In genomic region chr2:117180250-117180885, GRCm38 (mm10) we compare ENCODE assay signal across 8 mouse cellular contexts. TPM values are rescaled to one million over a fixed set of nuclear protein-coding genes. Genes with fewer than 3 reads are reported as not detected.
A peak's percentile ranks its signal among the peaks of the same experiment; 100 is the strongest.
DNase-seq lines count a peak whose midpoint lies in the region; ATAC-seq and TF ChIP-seq lines count a peak whose summit lies in the region.

No protein-coding gene starts in this region.

- H3K27me3 ChIP-seq in heart, postnatal 0 days (ENCODE audit: control insufficient read depth, insufficient read depth, low read length): no peaks in the 10 kb centered on the region
- no peaks in the 10 kb centered on the region for H3K27me3 ChIP-seq in liver, embryonic 14.5 days (ENCODE audit: control insufficient read depth, insufficient read depth, low read length)
- H3K27me3 ChIP-seq in neural tube, embryonic 13.5 days: no peaks in the 10 kb centered on the region
- H3K27me3 ChIP-seq in stomach, postnatal 0 days (ENCODE audit: control insufficient read depth, insufficient read depth, low read length): no peaks in the 10 kb centered on the region

- peak; percentile 36; the same call in 1 of the 2 replicates for ATAC-seq in heart, postnatal 0 days (ENCODE audit: insufficient read depth, low read depth)
- ATAC-seq in liver, embryonic 14.5 days (ENCODE audit: insufficient read depth): 0 out of 2 replicates have a peak, but pooled peaks have one; percentile 39
- ATAC-seq in neural tube, embryonic 13.5 days (ENCODE audit: low read depth): peak; percentile 86; the same call in 1 of the 2 replicates
- peak; percentile 82 for ATAC-seq in stomach, postnatal 0 days (ENCODE audit: low FRiP score, low TSS enrichment)

- H3K27ac ChIP-seq in bone marrow macrophage, adult 2 months (ENCODE audit: insufficient read depth, low read depth, low read length): no peak overlapping the region
- H3K27ac ChIP-seq in embryonic fibroblast, embryonic 13.5 days (ENCODE audit: insufficient read depth, low read length): no peak overlapping the region
- no peak overlapping the region for H3K27ac ChIP-seq in heart, postnatal 0 days (ENCODE audit: low read depth)
- H3K27ac ChIP-seq in liver, embryonic 14.5 days: no peak overlapping the region
- no peak overlapping the region for H3K27ac ChIP-seq in neural tube, embryonic 13.5 days (replicated peaks)
- H3K27ac ChIP-seq in stomach, postnatal 0 days (replicated peaks): no peak overlapping the region

- no peaks in the 10 kb centered on the region for H3K9me3 ChIP-seq in heart, postnatal 0 days (replicated peaks; ENCODE audit: control insufficient read depth, low read length)
- no peaks in the 10 kb centered on the region for H3K9me3 ChIP-seq in liver, embryonic 14.5 days (ENCODE audit: control insufficient read depth, low read length)
- no peaks in the 10 kb centered on the region for H3K9me3 ChIP-seq in neural tube, embryonic 13.5 days
- H3K9me3 ChIP-seq in stomach, postnatal 0 days (ENCODE audit: control insufficient read depth, low read length): no peaks in the 10 kb centered on the region

- no peak for TF ChIP-seq POLR2A in bone marrow macrophage, adult 2 months (IDR thresholded peaks at IDR 0.05; ENCODE audit: borderline replicate concordance, low read depth, low read length)
- TF ChIP-seq POLR2A in embryonic fibroblast, embryonic 13.5 days (IDR thresholded peaks at IDR 0.05; ENCODE audit: low read depth, low read length): no peak

- H3K4me3 ChIP-seq in bone marrow macrophage, adult 2 months (ENCODE audit: insufficient read depth, low read length): no peak overlapping the region
- no peak overlapping the region for H3K4me3 ChIP-seq in embryonic fibroblast, embryonic 13.5 days (ENCODE audit: insufficient read depth, low read length)
- no peak overlapping the region for H3K4me3 ChIP-seq in heart, postnatal 0 days (ENCODE audit: low read depth, low read length)
- H3K4me3 ChIP-seq in liver, embryonic 14.5 days (ENCODE audit: insufficient read depth in 1 of 2, low read depth in 2 of 2, low read length in 2 of 2): no peak overlapping the region
- no peak overlapping the region for H3K4me3 ChIP-seq in neural tube, embryonic 13.5 days
- H3K4me3 ChIP-seq in stomach, postnatal 0 days (ENCODE audit: low read depth, low read length): no peak overlapping the region

- H3K4me2 ChIP-seq in heart, postnatal 0 days (ENCODE audit: low read depth, low read length): no peak overlapping the region
- no peak overlapping the region for H3K4me2 ChIP-seq in liver, embryonic 14.5 days (ENCODE audit: low read depth)
- H3K4me2 ChIP-seq in neural tube, embryonic 13.5 days: no peak overlapping the region
- no peak overlapping the region for H3K4me2 ChIP-seq in stomach, postnatal 0 days (replicated peaks; ENCODE audit: low read depth)

- H3K9ac ChIP-seq in heart, postnatal 0 days (replicated peaks; ENCODE audit: low read depth, low read length): no peak overlapping the region
- no peak overlapping the region for H3K9ac ChIP-seq in liver, embryonic 14.5 days (replicated peaks)
- H3K9ac ChIP-seq in neural tube, embryonic 13.5 days: no peak overlapping the region
- no peak overlapping the region for H3K9ac ChIP-seq in stomach, postnatal 0 days (ENCODE audit: low read length)

- WGBS in heart, postnatal 0 days: 37% methylated on average over 7 of the region's 7 CpGs
- 40% methylated on average over 7 of the region's 7 CpGs for WGBS in liver, embryonic 14.5 days (ENCODE audit: insufficient replicate concordance)
- WGBS in neural tube, embryonic 13.5 days: 43% methylated on average over 7 of the region's 7 CpGs
- WGBS in stomach, postnatal 0 days: 32% methylated on average over 7 of the region's 7 CpGs

- peaks cover 38% of the 10 kb centered on the region for H3K36me3 ChIP-seq in heart, postnatal 0 days (replicated peaks; ENCODE audit: control insufficient read depth, insufficient read depth, low read length)
- no peaks in the 10 kb centered on the region for H3K36me3 ChIP-seq in liver, embryonic 14.5 days (replicated peaks; ENCODE audit: control insufficient read depth, insufficient read depth, low read depth)
- peaks cover 40% of the 10 kb centered on the region for H3K36me3 ChIP-seq in neural tube, embryonic 13.5 days
- 0 out of 2 replicates have a peak, but pooled peaks cover 2% of the 10 kb centered on the region for H3K36me3 ChIP-seq in stomach, postnatal 0 days (ENCODE audit: control insufficient read depth, insufficient read depth, low read length)

- peaks cover 9% of the 10 kb centered on the region for H3K4me1 ChIP-seq in bone marrow macrophage, adult 2 months (ENCODE audit: control insufficient read depth, insufficient read depth, low read length)
- no peaks in the 10 kb centered on the region for H3K4me1 ChIP-seq in embryonic fibroblast, embryonic 13.5 days (ENCODE audit: control insufficient read depth, insufficient read depth, low read length)
- H3K4me1 ChIP-seq in heart, postnatal 0 days (ENCODE audit: control insufficient read depth, insufficient read depth): no peaks in the 10 kb centered on the region
- H3K4me1 ChIP-seq in liver, embryonic 14.5 days (replicated peaks; ENCODE audit: control insufficient read depth in 2 of 2, insufficient read depth in 2 of 2, low read length in 1 of 2): no peaks in the 10 kb centered on the region
- no peaks in the 10 kb centered on the region for H3K4me1 ChIP-seq in neural tube, embryonic 13.5 days (replicated peaks)
- H3K4me1 ChIP-seq in stomach, postnatal 0 days (replicated peaks; ENCODE audit: control insufficient read depth, insufficient read depth): no peaks in the 10 kb centered on the region

- TF ChIP-seq EP300 in heart, postnatal 0 days (IDR thresholded peaks at IDR 0.05; ENCODE audit: low read depth): no peak
- TF ChIP-seq EP300 in liver, embryonic 14.5 days (IDR thresholded peaks at IDR 0.05; ENCODE audit: low read depth): no peak
- TF ChIP-seq EP300 in stomach, postnatal 0 days (optimal IDR thresholded peaks at IDR 0.05): no peak

- peak; percentile 70 for DNase-seq in CD4-positive helper T cell, adult 2 months (ENCODE audit: low read depth, low spot score)
- DNase-seq in heart, postnatal 0 days (ENCODE audit: low spot score): peak; percentile 57
- peak; percentile 82 to 89 for DNase-seq in kidney, postnatal 25 days
- DNase-seq in liver, embryonic 14.5 days (ENCODE audit: low read depth in 3 of 3, low spot score in 3 of 3): peak; percentile 34 to 41 (median 39)
- DNase-seq in stomach, postnatal 0 days (ENCODE audit: low spot score): peak; percentile 80

- peak; percentile 81 for TF ChIP-seq CTCF in bone marrow macrophage, adult 2 months (IDR thresholded peaks at IDR 0.05; ENCODE audit: low read depth, low read length)
- peak; percentile 92 for TF ChIP-seq CTCF in embryonic fibroblast, embryonic 13.5 days (IDR thresholded peaks at IDR 0.05; ENCODE audit: borderline replicate concordance, insufficient read depth, low read length)
- TF ChIP-seq CTCF in heart, postnatal 0 days (IDR thresholded peaks at IDR 0.05; ENCODE audit: low read depth): peak; percentile 94
- peak; percentile 90 for TF ChIP-seq CTCF in liver, embryonic 14.5 days (IDR thresholded peaks at IDR 0.05; ENCODE audit: low read depth)
- peak; percentile 98 for TF ChIP-seq CTCF in stomach, postnatal 0 days (IDR thresholded peaks at IDR 0.05; ENCODE audit: low read depth)

RNA-seq across cellular contexts. Expression of gene Spred1, which starts 59.2 kb away (rescaled TPM):
- 53.4 and 59.1 TPM in 2 replicates for polyA plus RNA-seq in bone marrow macrophage, adult 2 months (2012; ENCODE audit: insufficient read depth, insufficient read length, missing spikeins)
- 48.3 and 49.7 TPM in 2 replicates for polyA plus RNA-seq in embryonic fibroblast, embryonic 13.5 days (2011; ENCODE audit: insufficient read length, low read depth, missing spikeins)
- 13.6 and 19.4 TPM in 2 replicates for total RNA-seq in heart, postnatal 0 days (2014; rRNA removed; ENCODE audit: low replicate concordance)
- 5.1 and 5.2 TPM in 2 replicates for polyA plus RNA-seq in heart, postnatal 0 days (2015; fragmentation: Nextera tagmentation; extraction: Ambion mirVana)
- polyA plus RNA-seq in liver, embryonic 14.5 days (2012; rRNA removed): 1.5 and 2.4 TPM in 2 replicates
- 2.7 and 3.4 TPM in 2 replicates for polyA plus RNA-seq in liver, embryonic 14.5 days (2014; fragmentation: Nextera tagmentation; extraction: Ambion mirVana)
- polyA plus RNA-seq in neural tube, embryonic 13.5 days (2015; fragmentation: Nextera tagmentation; extraction: Ambion mirVana): 11.8 and 12.5 TPM in 2 replicates
- 5.8 and 5.9 TPM in 2 replicates for polyA plus RNA-seq in stomach, postnatal 0 days (2015; fragmentation: Nextera tagmentation; extraction: Ambion mirVana)

Comparison
In these comparisons a context has a peak if more than half of its experiments do, and no peak if none do; other contexts are left out.
1. ATAC-seq: peak in every context shown above with its lines; median percentile 86 in neural tube, embryonic 13.5 days; 82 in stomach, postnatal 0 days; 39 in liver, embryonic 14.5 days; 36 in heart, postnatal 0 days.